Mouse (Mus musculus): ENCODE measurements around the gene Klrk1. TPM values are rescaled to one million over a fixed set of nuclear protein-coding genes. Genes with fewer than 3 reads are reported as not detected.
"Not testable (repeated sequence)": the region's sequence is repeated elsewhere in the genome, so short reads cannot be mapped to it uniquely, and the experiment has no call there.

Gene Klrk1
- 0.16 and 0.23 TPM in 2 replicates for polyA plus RNA-seq (2014; fragmentation: Nextera tagmentation; extraction: Ambion mirVana)

- no peak within 1 kb of the TSS for H3K4me3 ChIP-seq (ENCODE audit: low read depth, low read length)
- H3K9me3 ChIP-seq (ENCODE audit: control insufficient read depth, low read length) = no peaks in the 10 kb centered on the region
- WGBS = 83% methylated on average over 4 of the region's 4 CpGs
- H3K27me3 ChIP-seq (ENCODE audit: control insufficient read depth, insufficient read depth, low read length) = no peaks in the 10 kb centered on the region
- ATAC-seq (replicated peaks; ENCODE audit: low FRiP score) (no peak), DNase-seq (ENCODE audit: low spot score) (no peak)
- no peaks in the 10 kb centered on the region for H3K4me1 ChIP-seq (replicated peaks; ENCODE audit: control insufficient read depth, insufficient read depth, low read length)
- no peak within 1 kb of the TSS for H3K27ac ChIP-seq (ENCODE audit: low read depth, low read length)
- no peak within 1 kb of the TSS for H3K9ac ChIP-seq (ENCODE audit: low read length)
- H3K36me3 ChIP-seq (ENCODE audit: control insufficient read depth, insufficient read depth, low read length) = no peaks in the 10 kb centered on the region
- H3K4me2 ChIP-seq (ENCODE audit: low read depth, low read length, severe bottlenecking) = no peak within 1 kb of the TSS
Observed at GRCm38 (mm10) chr6:129623735-129624134, at the start of gene Klrk1. Gene Klrk1 (minus strand): TSS chr6:129623864.

DNA sequence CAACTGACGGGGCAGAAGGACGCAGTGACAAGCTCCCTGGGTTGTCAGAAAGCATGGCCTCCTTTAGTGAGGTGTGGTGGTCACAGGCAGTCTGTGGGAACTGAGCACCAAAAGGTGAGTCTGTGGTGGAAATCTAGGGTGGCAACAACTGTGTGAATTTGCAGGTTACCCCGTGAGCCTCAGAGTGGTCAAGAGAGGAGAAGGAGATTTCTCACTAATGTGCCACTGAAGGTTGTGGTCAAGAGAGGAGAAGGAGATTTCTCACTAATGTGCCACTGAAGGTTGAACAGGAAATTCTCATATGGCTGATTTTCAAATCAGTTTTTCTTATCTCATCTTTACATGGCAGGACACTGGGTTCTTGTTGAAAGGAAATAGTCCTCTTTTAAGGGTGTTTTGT, 37.6 kb upstream of the Klrk1 start:
- not testable (repeated sequence) for H3K4me2 ChIP-seq (ENCODE audit: low read depth, low read length, severe bottlenecking); ATAC-seq (replicated peaks; ENCODE audit: low FRiP score)

GRCm38 (mm10) chr6:129660589-129660988, 36.9 kb upstream of the Klrk1 start, which contains the start of gene Klrc2:
Gene Klrc2 (minus strand): TSS chr6:129660689.
- not testable (repeated sequence) for H3K9me3 ChIP-seq (ENCODE audit: control insufficient read depth, low read length); H3K4me3 ChIP-seq (ENCODE audit: low read depth, low read length); DNase-seq (ENCODE audit: low spot score); H3K9ac ChIP-seq (ENCODE audit: low read length); H3K4me2 ChIP-seq (ENCODE audit: low read depth, low read length, severe bottlenecking); H3K4me1 ChIP-seq (replicated peaks; ENCODE audit: control insufficient read depth, insufficient read depth, low read length); H3K36me3 ChIP-seq (ENCODE audit: control insufficient read depth, insufficient read depth, low read length); H3K27me3 ChIP-seq (ENCODE audit: control insufficient read depth, insufficient read depth, low read length); H3K27ac ChIP-seq (ENCODE audit: low read depth, low read length); ATAC-seq (replicated peaks; ENCODE audit: low FRiP score)
- WGBS = 83% methylated on average over 4 of the region's 4 CpGs

More for the DNA sequence above, 37.6 kb upstream of the Klrk1 start:
- H3K9me3 ChIP-seq (ENCODE audit: control insufficient read depth, low read length); H3K36me3 ChIP-seq (ENCODE audit: control insufficient read depth, insufficient read depth, low read length); H3K4me3 ChIP-seq (ENCODE audit: low read depth, low read length); H3K27me3 ChIP-seq (ENCODE audit: control insufficient read depth, insufficient read depth, low read length); H3K9ac ChIP-seq (ENCODE audit: low read length); H3K27ac ChIP-seq (ENCODE audit: low read depth, low read length); DNase-seq (ENCODE audit: low spot score); H3K4me1 ChIP-seq (replicated peaks; ENCODE audit: control insufficient read depth, insufficient read depth, low read length): not testable (repeated sequence)
- no CpG with 5 or more reads among the region's 3 CpGs for WGBS

GRCm38 (mm10) chr6:129644054-129644453, 20.4 kb upstream of the Klrk1 start:
- not testable (repeated sequence) for H3K9ac ChIP-seq (ENCODE audit: low read length); H3K27ac ChIP-seq (ENCODE audit: low read depth, low read length); H3K27me3 ChIP-seq (ENCODE audit: control insufficient read depth, insufficient read depth, low read length); H3K4me2 ChIP-seq (ENCODE audit: low read depth, low read length, severe bottlenecking); ATAC-seq (replicated peaks; ENCODE audit: low FRiP score); DNase-seq (ENCODE audit: low spot score); H3K9me3 ChIP-seq (ENCODE audit: control insufficient read depth, low read length); H3K4me3 ChIP-seq (ENCODE audit: low read depth, low read length); H3K36me3 ChIP-seq (ENCODE audit: control insufficient read depth, insufficient read depth, low read length); H3K4me1 ChIP-seq (replicated peaks; ENCODE audit: control insufficient read depth, insufficient read depth, low read length)
- WGBS = 92% methylated on average over 1 of the region's 3 CpGs

GRCm38 (mm10) chr6:129643237-129643636, 19.6 kb upstream of the Klrk1 start, which contains the start of gene Klrc3:
Gene Klrc3 (minus strand): TSS chr6:129643337.
- DNase-seq (ENCODE audit: low spot score); H3K27me3 ChIP-seq (ENCODE audit: control insufficient read depth, insufficient read depth, low read length); H3K9me3 ChIP-seq (ENCODE audit: control insufficient read depth, low read length); H3K27ac ChIP-seq (ENCODE audit: low read depth, low read length); H3K4me3 ChIP-seq (ENCODE audit: low read depth, low read length); H3K4me2 ChIP-seq (ENCODE audit: low read depth, low read length, severe bottlenecking); ATAC-seq (replicated peaks; ENCODE audit: low FRiP score); H3K4me1 ChIP-seq (replicated peaks; ENCODE audit: control insufficient read depth, insufficient read depth, low read length); H3K9ac ChIP-seq (ENCODE audit: low read length); H3K36me3 ChIP-seq (ENCODE audit: control insufficient read depth, insufficient read depth, low read length): not testable (repeated sequence)
- 86% methylated on average over 3 of the region's 3 CpGs for WGBS

GRCm38 (mm10) chr6:129631046-129631445, 7.4 kb upstream of the Klrk1 start:
- WGBS = 86% methylated on average over 2 of the region's 2 CpGs
- not testable (repeated sequence) for H3K4me2 ChIP-seq (ENCODE audit: low read depth, low read length, severe bottlenecking); H3K27me3 ChIP-seq (ENCODE audit: control insufficient read depth, insufficient read depth, low read length); H3K36me3 ChIP-seq (ENCODE audit: control insufficient read depth, insufficient read depth, low read length); H3K9ac ChIP-seq (ENCODE audit: low read length); DNase-seq (ENCODE audit: low spot score); H3K4me3 ChIP-seq (ENCODE audit: low read depth, low read length); H3K4me1 ChIP-seq (replicated peaks; ENCODE audit: control insufficient read depth, insufficient read depth, low read length); H3K27ac ChIP-seq (ENCODE audit: low read depth, low read length); ATAC-seq (replicated peaks; ENCODE audit: low FRiP score); H3K9me3 ChIP-seq (ENCODE audit: control insufficient read depth, low read length)

GRCm38 (mm10) chr6:129608372-129608771, 15.3 kb downstream of the Klrk1 start:
- Histone ChIP-seq H3K9ac (ENCODE audit: low read length) (no peak overlapping the region), H3K4me2 (ENCODE audit: low read depth, low read length, severe bottlenecking) (no peak overlapping the region), H3K27ac (ENCODE audit: low read depth, low read length) (no peak overlapping the region), H3K4me1 (replicated peaks; ENCODE audit: control insufficient read depth, insufficient read depth, low read length) (no peaks in the 10 kb centered on the region), H3K9me3 (ENCODE audit: control insufficient read depth, low read length) (no peaks in the 10 kb centered on the region), H3K4me3 (ENCODE audit: low read depth, low read length) (no peak overlapping the region), H3K36me3 (ENCODE audit: control insufficient read depth, insufficient read depth, low read length) (no peaks in the 10 kb centered on the region), H3K27me3 (ENCODE audit: control insufficient read depth, insufficient read depth, low read length) (no peaks in the 10 kb centered on the region)
- DNase-seq (ENCODE audit: low spot score) = no peak
- ATAC-seq (replicated peaks; ENCODE audit: low FRiP score) = no peak

DNA sequence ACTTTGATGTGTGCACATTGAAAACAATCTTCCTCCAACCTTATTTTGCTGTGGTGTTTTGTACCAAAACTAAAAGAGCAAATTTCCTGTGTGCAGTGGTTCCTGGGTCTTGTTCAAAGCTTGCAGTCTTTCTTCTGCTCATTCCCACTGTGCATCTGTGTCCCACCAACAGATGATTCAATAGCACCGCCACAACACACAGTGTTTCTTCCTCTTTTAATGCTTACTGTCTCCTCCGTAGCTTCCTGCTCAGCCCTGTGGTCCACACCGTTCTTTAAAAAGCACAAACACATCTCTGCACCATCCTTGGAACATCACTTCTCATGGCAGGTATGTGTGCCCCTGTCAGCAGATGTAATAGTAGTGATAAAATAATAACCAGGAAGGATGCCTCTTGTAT, 32.2 kb downstream of the Klrk1 start, which contains the start of gene Klrd1:
Gene Klrd1 (plus strand): TSS at position 275 of the 400 bp plus-strand sequence.
- ATAC-seq (replicated peaks; ENCODE audit: low FRiP score) = no peak
- H3K9ac ChIP-seq (ENCODE audit: low read length) = no peak within 1 kb of the TSS
- no peaks in the 10 kb centered on the region for H3K9me3 ChIP-seq (ENCODE audit: control insufficient read depth, low read length)
- H3K27ac ChIP-seq (ENCODE audit: low read depth, low read length) = no peak within 1 kb of the TSS
- H3K4me3 ChIP-seq (ENCODE audit: low read depth, low read length) = no peak within 1 kb of the TSS
- DNase-seq (ENCODE audit: low spot score) = no peak
- no peaks in the 10 kb centered on the region for H3K4me1 ChIP-seq (replicated peaks; ENCODE audit: control insufficient read depth, insufficient read depth, low read length)
- H3K27me3 ChIP-seq (ENCODE audit: control insufficient read depth, insufficient read depth, low read length) = no peaks in the 10 kb centered on the region
- no peak within 1 kb of the TSS for H3K4me2 ChIP-seq (ENCODE audit: low read depth, low read length, severe bottlenecking)
- 83% methylated on average over 3 of the region's 3 CpGs for WGBS
- H3K36me3 ChIP-seq (ENCODE audit: control insufficient read depth, insufficient read depth, low read length) = no peaks in the 10 kb centered on the region

DNA sequence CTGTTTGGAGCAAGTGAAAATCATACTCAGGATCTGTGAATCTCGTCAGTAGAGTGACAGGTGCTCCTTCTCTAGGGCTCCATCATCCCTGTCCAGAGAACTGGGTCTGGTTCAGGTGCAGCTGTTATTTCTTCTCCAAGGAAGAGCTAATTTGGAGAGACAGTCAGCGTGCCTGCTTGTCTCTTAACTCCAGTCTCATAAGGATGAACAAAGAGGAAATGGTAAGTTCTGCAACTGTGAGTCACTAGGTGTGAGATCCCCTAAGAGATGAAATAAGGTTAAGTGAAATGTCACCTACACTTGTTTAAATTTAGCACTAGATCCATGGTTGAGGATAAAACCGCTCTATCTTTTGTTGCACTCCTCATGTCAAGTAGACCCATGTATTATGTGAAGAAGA, 40.6 kb downstream of the Klrk1 start:
- no peak for ATAC-seq (replicated peaks; ENCODE audit: low FRiP score)

More for the DNA sequence above, 40.6 kb downstream of the Klrk1 start:
- H3K27me3 ChIP-seq (ENCODE audit: control insufficient read depth, insufficient read depth, low read length) = no peaks in the 10 kb centered on the region
- H3K36me3 ChIP-seq (ENCODE audit: control insufficient read depth, insufficient read depth, low read length) = no peaks in the 10 kb centered on the region
- WGBS = 77% methylated on average over 3 of the region's 3 CpGs
- no peaks in the 10 kb centered on the region for H3K4me1 ChIP-seq (replicated peaks; ENCODE audit: control insufficient read depth, insufficient read depth, low read length)
- H3K9ac ChIP-seq (ENCODE audit: low read length) = no peak overlapping the region
- H3K4me2 ChIP-seq (ENCODE audit: low read depth, low read length, severe bottlenecking) = no peak overlapping the region
- H3K4me3 ChIP-seq (ENCODE audit: low read depth, low read length) = no peak overlapping the region
- H3K27ac ChIP-seq (ENCODE audit: low read depth, low read length) = no peak overlapping the region
- H3K9me3 ChIP-seq (ENCODE audit: control insufficient read depth, low read length) = no peaks in the 10 kb centered on the region
- DNase-seq (ENCODE audit: low spot score) = no peak
